In genomic region chr1:156003201-156003935, GRCm38 (mm10) we compare ENCODE assay signal across 8 mouse cellular contexts. TPM values are rescaled to one million over a fixed set of nuclear protein-coding genes. Genes with fewer than 3 reads are reported as not detected.
DNase-seq lines count a peak whose midpoint lies in the region; ATAC-seq lines count a peak whose summit lies in the region.
"Had no signal": no experiment of that assay in that cellular context is flagged by ENCODE, and none has a peak within 500 bp of the region (broad histone marks: within the 10 kb centered on the region; RNA-seq: fewer than 3 reads in every experiment).

No protein-coding gene starts in this region.

- no peak overlapping the region for H3K27ac ChIP-seq in limb, embryonic 11.5 days (replicated peaks; ENCODE audit: low read depth, low read length)
- no peak overlapping the region for H3K27ac ChIP-seq in limb, embryonic 10.5 days

- WGBS in limb, embryonic 11.5 days: 90% methylated on average over 7 of the region's 7 CpGs
- 93% methylated on average over 7 of the region's 7 CpGs for WGBS in limb, embryonic 10.5 days

- H3K4me3 ChIP-seq in limb, embryonic 11.5 days (ENCODE audit: low read depth, low read length): no peak overlapping the region
- no peak overlapping the region for H3K4me3 ChIP-seq in limb, embryonic 10.5 days

- no peak overlapping the region for H3K9ac ChIP-seq in limb, embryonic 11.5 days (ENCODE audit: low read length)

- no peaks in the 10 kb centered on the region for H3K4me1 ChIP-seq in limb, embryonic 11.5 days (ENCODE audit: control insufficient read depth, insufficient read depth, low read length)
- H3K4me1 ChIP-seq in limb, embryonic 10.5 days: no peaks in the 10 kb centered on the region

- H3K4me2 ChIP-seq in limb, embryonic 11.5 days (ENCODE audit: low read depth, severe bottlenecking): no peak overlapping the region

- H3K9me3 ChIP-seq in limb, embryonic 11.5 days (ENCODE audit: control insufficient read depth, low read length): no peaks in the 10 kb centered on the region
- H3K9me3 ChIP-seq in limb, embryonic 10.5 days (replicated peaks): no peaks in the 10 kb centered on the region

- no peak for DNase-seq in limb, embryonic 11.5 days (ENCODE audit: low spot score)
- DNase-seq in limb, embryonic 10.5 days (ENCODE audit: low spot score): no peak
- DNase-seq in adrenal gland, postnatal 10 days: peak; percentile 71
- peak; percentile 84 for DNase-seq in kidney, adult 9 months
- peak; percentile 6 for DNase-seq in ovary, postnatal 14 days (ENCODE audit: low spot score)
- DNase-seq in spleen, postnatal 10 days (ENCODE audit: low spot score in 2 of 2): no peak
- DNase-seq: right cerebral cortex, postnatal 4 days had no signal

- H3K27me3 ChIP-seq in limb, embryonic 11.5 days (ENCODE audit: control insufficient read depth, insufficient read depth, low read length): no peaks in the 10 kb centered on the region
- no peaks in the 10 kb centered on the region for H3K27me3 ChIP-seq in limb, embryonic 10.5 days (ENCODE audit: low read depth, poor library complexity, severe bottlenecking)

- ATAC-seq in limb, embryonic 11.5 days (ENCODE audit: insufficient number of reproducible peaks, low FRiP score, low TSS enrichment, low read depth): 0 out of 2 replicates have a peak, but pooled peaks have one; percentile 21
- ATAC-seq in megakaryocyte-erythroid progenitor cell, adult 5-6 weeks (replicated peaks; ENCODE audit: low FRiP score, low TSS enrichment, poor library complexity, severe bottlenecking): no peak

- peaks cover 15% of the 10 kb centered on the region; the same call in 1 of the 2 replicates for H3K36me3 ChIP-seq in limb, embryonic 11.5 days (ENCODE audit: control insufficient read depth, insufficient read depth, low read length)
- H3K36me3 ChIP-seq in limb, embryonic 10.5 days: peaks cover 43% of the 10 kb centered on the region

RNA-seq across cellular contexts. Expression of gene Cep350, which starts 30.3 kb away (rescaled TPM):
- 6.2 and 7.1 TPM in 2 replicates for polyA plus RNA-seq in limb, embryonic 11.5 days (2014; fragmentation: Nextera tagmentation; extraction: Ambion mirVana)
- 4.8 and 6.9 TPM in 2 replicates for polyA plus RNA-seq in limb, embryonic 10.5 days (2016; fragmentation: Nextera tagmentation; extraction: Ambion mirVana)
- 10 to 100 TPM; 28.7 to 40.0 TPM for total RNA-seq in adrenal gland, postnatal 10 days (2021)
- total RNA-seq in megakaryocyte-erythroid progenitor cell, adult 5-6 weeks (2014; fragmentation: Nextera tagmentation): 41.6 and 41.9 TPM in 2 replicates
- 51.8 and 60.2 TPM in 2 replicates for total RNA-seq in megakaryocyte-erythroid progenitor cell, adult 5-6 weeks (2017)

RNA-seq across cellular contexts. Expression of gene Tor1aip2, which starts 31.8 kb away (rescaled TPM):
- polyA plus RNA-seq in limb, embryonic 11.5 days (2014; fragmentation: Nextera tagmentation; extraction: Ambion mirVana): 130 and 136 TPM in 2 replicates
- 114 and 116 TPM in 2 replicates for polyA plus RNA-seq in limb, embryonic 10.5 days (2016; fragmentation: Nextera tagmentation; extraction: Ambion mirVana)
- total RNA-seq in adrenal gland, postnatal 10 days (2021): 100 to 1,000 TPM; 103 to 106 TPM
- 85.3 and 102 TPM in 2 replicates for total RNA-seq in megakaryocyte-erythroid progenitor cell, adult 5-6 weeks (2014; fragmentation: Nextera tagmentation)
- 69.9 and 77.6 TPM in 2 replicates for total RNA-seq in megakaryocyte-erythroid progenitor cell, adult 5-6 weeks (2017)

RNA-seq across cellular contexts. Expression of gene Tor1aip1, which starts 32.9 kb away (rescaled TPM):
- polyA plus RNA-seq in limb, embryonic 11.5 days (2014; fragmentation: Nextera tagmentation; extraction: Ambion mirVana): 42.3 and 44.7 TPM in 2 replicates
- polyA plus RNA-seq in limb, embryonic 10.5 days (2016; fragmentation: Nextera tagmentation; extraction: Ambion mirVana): 39.1 and 43.0 TPM in 2 replicates
- 10 to 100 TPM; 82.9 to 85.4 TPM for total RNA-seq in adrenal gland, postnatal 10 days (2021)
- 45.5 and 53.1 TPM in 2 replicates for total RNA-seq in megakaryocyte-erythroid progenitor cell, adult 5-6 weeks (2014; fragmentation: Nextera tagmentation)
- 22.6 and 26.2 TPM in 2 replicates for total RNA-seq in megakaryocyte-erythroid progenitor cell, adult 5-6 weeks (2017)

Comparison
In these comparisons a context has a peak if more than half of its experiments do, and no peak if none do; other contexts are left out.
1. DNase-seq: peak in adrenal gland, postnatal 10 days (single experiment), kidney, adult 9 months (single experiment) and ovary, postnatal 14 days (single experiment); none in limb, embryonic 11.5 days (single experiment), limb, embryonic 10.5 days (single experiment) and spleen, postnatal 10 days (0 of 2).